Mouse (Mus musculus) right cerebral cortex, postnatal 14 days (tissue): ENCODE data around the gene Ackr4.
A peak's percentile ranks its signal among the peaks of the same experiment; 100 is the strongest.

Experiments
- DNase-seq: peaks from one replicate; pipeline ENCODE4 v3.0.0; 2022

The Ackr4 gene

GRCm38 (mm10) chr9:104039031-104039695, 87.6 kb downstream of the Ackr4 start:
- DNase-seq: no peak

- DNase-seq: no peak
Observed at GRCm38 (mm10) chr9:104038266-104038665, 88.5 kb downstream of the Ackr4 start.

DNA sequence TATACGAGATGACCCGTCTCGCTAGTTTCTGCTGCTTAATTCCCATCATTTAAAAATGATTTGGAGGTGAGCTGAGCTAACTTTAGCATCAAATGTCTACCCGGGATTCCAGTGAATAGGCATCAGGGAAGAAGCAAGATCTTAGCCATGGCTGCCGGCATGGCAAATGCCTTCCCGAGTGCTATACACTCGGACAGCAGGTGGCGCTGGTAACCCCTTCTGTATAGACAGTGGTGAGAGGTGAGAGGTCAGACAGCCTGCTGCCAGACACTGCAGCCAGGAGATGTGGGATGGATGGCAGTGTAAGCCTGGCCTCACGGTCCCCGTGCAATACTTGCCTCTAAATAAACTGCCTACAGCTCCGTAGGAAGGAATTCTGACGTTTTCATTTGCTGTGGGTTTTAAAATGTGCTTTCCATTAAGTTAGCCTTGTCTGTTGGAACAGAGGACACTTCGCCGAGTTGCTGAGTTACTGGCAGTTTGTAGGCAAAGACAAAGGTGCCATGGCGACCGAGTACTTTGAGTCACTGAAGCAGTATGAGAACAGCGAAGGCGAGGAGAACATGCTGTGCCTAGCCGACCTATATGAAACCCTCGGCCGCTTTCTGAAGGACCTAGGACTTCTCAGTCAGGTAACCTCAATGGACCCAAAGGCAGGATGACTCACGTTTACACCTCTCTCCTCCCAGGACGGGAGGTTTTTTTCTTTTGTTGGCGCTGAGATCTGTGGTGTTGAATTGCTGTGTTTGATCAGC, 91.3 kb downstream of the Ackr4 start:
- peak; percentile 87 for DNase-seq

GRCm38 (mm10) chr9:104034718-104035117, 92.0 kb downstream of the Ackr4 start:
- no peak for DNase-seq

GRCm38 (mm10) chr9:104034231-104034630, 92.5 kb downstream of the Ackr4 start:
- DNase-seq: no peak
